Mouse (Mus musculus) lung, embryonic 14.5 days (tissue): ENCODE measurements at regions not wholly inside any gene's neighbourhood (a gene's known extent, or its start where the extent isn't known, plus 50 kb on each side); places are given as distances from the start of the nearest gene placed in this dataset.
"Not testable (repeated sequence)": the region's sequence is repeated elsewhere in the genome, so short reads cannot be mapped to it uniquely, and the experiment has no call there.

Experiments used
- ATAC-seq: fragments of 200-750 bp; cut with Nextera tagmentation; 2 replicates; pipeline ENCODE4 v1.8.0; 2017; ENCODE audit warnings: mild to moderate bottlenecking, moderate TSS enrichment, moderate library complexity; ENCODE audit not compliant: insufficient read depth
- DNase-seq: peaks from one replicate; pipeline ENCODE4 v3.0.0-alpha.2; 2015
- H3K27ac ChIP-seq: fragments of 300-500 bp; sonication (generic); 2 replicates; pipeline ENCODE4 v1.5.1; 2014; ENCODE audit warnings: low read depth, mild to moderate bottlenecking, moderate library complexity
- H3K27me3 ChIP-seq: fragments of 300-500 bp; sonication (generic); 2 replicates; pipeline ENCODE4 v1.6.1; 2014; ENCODE audit warnings: low read length, control low read depth; ENCODE audit not compliant: insufficient read depth
- H3K36me3 ChIP-seq: fragments of 300-500 bp; sonication (generic); 2 replicates; pipeline ENCODE4 v1.6.1; 2014; ENCODE audit warnings: control low read depth; ENCODE audit not compliant: insufficient read depth
- H3K4me1 ChIP-seq: fragments of 300-500 bp; sonication (generic); 2 replicates; pipeline ENCODE4 v1.6.1; 2014; ENCODE audit warnings: antibody characterized with exemption, control low read depth; ENCODE audit not compliant: insufficient read depth
- H3K4me2 ChIP-seq: fragments of 300-500 bp; sonication (generic); 2 replicates; pipeline ENCODE4 v1.6.1; 2014; ENCODE audit warnings: mild to moderate bottlenecking
- H3K4me3 ChIP-seq: fragments of 300-500 bp; sonication (generic); 2 replicates; pipeline ENCODE4 v1.5.1; 2014; ENCODE audit warnings: low read depth, low read length
- H3K9ac ChIP-seq: fragments of 300-500 bp; sonication (generic); 2 replicates; pipeline ENCODE4 v1.6.1; 2014
- H3K9me3 ChIP-seq: fragments of 300-500 bp; sonication (generic); 2 replicates; pipeline ENCODE4 v1.6.1; 2016; ENCODE audit warnings: low read depth, low read length, control low read depth
- CTCF ChIP-seq: IDR thresholded peaks from 2 replicates; pipeline ENCODE4 v1.5.1; 2016; ENCODE audit warnings: antibody characterized with exemption, low read depth
- WGBS: fragments of 180-500 bp; shearing (Covaris S2); extraction: QIAGEN DNeasy Blood & Tissue Kit; methylation state at CpG from one replicate; pipeline ENCODE4 v1.1.7; 2014; 5-methylcytosine and 5-hydroxymethylcytosine counted together

GRCm38 (mm10) chr2:10658317-10658716 is 288.0 kb downstream of the Sfmbt2 start:
- TF ChIP-seq CTCF, result no peak
- Histone ChIP-seq H3K4me1 (no peaks in the 10 kb centered on the region), H3K9me3 (no peaks in the 10 kb centered on the region), H3K27ac (no peak overlapping the region), H3K9ac (no peak overlapping the region), H3K27me3 (no peaks in the 10 kb centered on the region), H3K36me3 (no peaks in the 10 kb centered on the region), H3K4me2 (no peak overlapping the region), H3K4me3 (no peak overlapping the region)
- DNase-seq (peak; percentile 51), ATAC-seq (peak; percentile 35; the same call in 1 of the 2 replicates)
- 80% methylated on average over 4 of the region's 4 CpGs for WGBS

GRCm38 (mm10) chr2:10667915-10668314 is 297.6 kb downstream of the Sfmbt2 start:
- H3K4me1 ChIP-seq, H3K4me2 ChIP-seq: not testable (repeated sequence)

GRCm38 (mm10) chr2:10670423-10671298 is 300.4 kb downstream of the Sfmbt2 start:
- ATAC-seq (no peak), DNase-seq (no peak)
- WGBS, result 42% methylated on average over 7 of the region's 7 CpGs
- Histone ChIP-seq H3K9ac (no peak overlapping the region), H3K27me3 (no peaks in the 10 kb centered on the region), H3K9me3 (no peaks in the 10 kb centered on the region), H3K4me2 (no peak overlapping the region), H3K4me3 (no peak overlapping the region), H3K4me1 (no peaks in the 10 kb centered on the region), H3K36me3 (no peaks in the 10 kb centered on the region), H3K27ac (no peak overlapping the region)
- TF ChIP-seq CTCF, result no peak

More at GRCm38 (mm10) chr2:10667915-10668314, 297.6 kb downstream of the Sfmbt2 start:
- H3K27me3 ChIP-seq, H3K9me3 ChIP-seq, H3K36me3 ChIP-seq, H3K9ac ChIP-seq, DNase-seq, H3K27ac ChIP-seq, ATAC-seq, H3K4me3 ChIP-seq: not testable (repeated sequence)
- 68% methylated on average over 1 of the region's 1 CpGs for WGBS

- H3K27ac ChIP-seq, result no peak overlapping the region
- H3K4me3 ChIP-seq, result no peak overlapping the region
- H3K9me3 ChIP-seq, result no peaks in the 10 kb centered on the region
- DNase-seq (no peak), ATAC-seq (no peak)
- no peak overlapping the region for H3K4me2 ChIP-seq
- no peak overlapping the region for H3K9ac ChIP-seq
- TF ChIP-seq CTCF, result no peak
- H3K4me1 ChIP-seq, result no peaks in the 10 kb centered on the region
- H3K27me3 ChIP-seq, result no peaks in the 10 kb centered on the region
- WGBS, result 71% methylated on average over 2 of the region's 2 CpGs
- no peaks in the 10 kb centered on the region for H3K36me3 ChIP-seq
Observed at GRCm38 (mm10) chr2:10671299-10671632, 301.0 kb downstream of the Sfmbt2 start.

GRCm38 (mm10) chr2:10672196-10672595 is 301.9 kb downstream of the Sfmbt2 start:
- Histone ChIP-seq H3K27ac (no peak overlapping the region), H3K4me1 (no peaks in the 10 kb centered on the region), H3K36me3 (no peaks in the 10 kb centered on the region), H3K9ac (no peak overlapping the region), H3K9me3 (no peaks in the 10 kb centered on the region), H3K4me2 (no peak overlapping the region), H3K4me3 (no peak overlapping the region), H3K27me3 (no peaks in the 10 kb centered on the region)
- ATAC-seq (peak; percentile 60; the same call in 1 of the 2 replicates), DNase-seq (peak; percentile 18)
- TF ChIP-seq CTCF, result no peak
- 72% methylated on average over 4 of the region's 4 CpGs for WGBS

- Histone ChIP-seq H3K9me3 (no peaks in the 10 kb centered on the region), H3K27ac (no peak overlapping the region), H3K36me3 (no peaks in the 10 kb centered on the region), H3K4me1 (no peaks in the 10 kb centered on the region), H3K4me3 (no peak overlapping the region), H3K9ac (no peak overlapping the region), H3K27me3 (no peaks in the 10 kb centered on the region), H3K4me2 (no peak overlapping the region)
- DNase-seq (peak; percentile 41), ATAC-seq (peak; percentile 35; the same call in 1 of the 2 replicates)
- 11% methylated on average over 6 of the region's 6 CpGs for WGBS
- peak; percentile 16; the same call in 1 of the 2 replicates for TF ChIP-seq CTCF
Observed at GRCm38 (mm10) chr2:10674738-10675349, 304.5 kb downstream of the Sfmbt2 start.

- Histone ChIP-seq H3K27ac (no peak overlapping the region), H3K4me3 (no peak overlapping the region), H3K9ac (no peak overlapping the region), H3K4me2 (no peak overlapping the region), H3K4me1 (no peaks in the 10 kb centered on the region), H3K27me3 (no peaks in the 10 kb centered on the region), H3K9me3 (no peaks in the 10 kb centered on the region), H3K36me3 (no peaks in the 10 kb centered on the region)
- 36% methylated on average over 10 of the region's 10 CpGs for WGBS
- ATAC-seq, result no peak
- DNase-seq, result peak; percentile 4
- TF ChIP-seq CTCF, result peak; percentile 42
Observed at GRCm38 (mm10) chr2:10701459-10701858, 331.1 kb downstream of the Sfmbt2 start.
